ENCODE assay signal across 20 mouse cellular contexts in the genomic region with DNA sequence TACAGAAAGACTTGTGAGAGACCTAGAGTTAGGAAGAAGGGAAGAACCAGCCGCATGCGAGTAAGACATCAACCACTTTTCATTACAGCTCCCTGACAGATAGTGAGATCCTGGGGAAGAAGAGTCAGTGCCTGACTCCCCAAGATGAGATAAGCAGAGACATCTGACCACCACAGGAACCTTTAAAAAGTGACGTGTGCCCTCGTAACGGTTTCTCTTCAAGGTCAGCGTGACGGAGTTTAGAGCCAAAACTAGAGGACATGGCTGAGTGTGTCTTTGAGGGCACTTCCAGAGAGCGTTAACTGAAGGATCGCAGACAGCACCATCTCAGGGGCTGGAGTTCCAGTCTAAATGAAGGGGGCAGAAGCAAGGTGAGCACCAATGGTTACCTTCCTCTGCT.
"Had no signal": no experiment of that assay in that cellular context is flagged by ENCODE, and none has a peak within 500 bp of the region (broad histone marks: within the 10 kb centered on the region; RNA-seq: fewer than 3 reads in every experiment).

No protein-coding gene starts in this region.

- H3K27ac ChIP-seq: hindbrain, embryonic 13.5 days; hindbrain, embryonic 15.5 days; hindbrain, postnatal 0 days; limb, embryonic 13.5 days; limb, embryonic 15.5 days; liver, embryonic 12.5 days; liver, embryonic 14.5 days had no signal

- H3K4me2 ChIP-seq: heart, embryonic 11.5 days; hindbrain, embryonic 13.5 days; hindbrain, embryonic 15.5 days; limb, embryonic 13.5 days; limb, embryonic 15.5 days; liver, embryonic 12.5 days had no signal

- DNase-seq: gastrocnemius, postnatal 14 days; gastrocnemius, postnatal 36 days; heart, adult 18-20 months; heart, postnatal 10 days; kidney, adult 18-20 months; kidney, adult 8-10 months; kidney, postnatal 10 days; kidney, postnatal 36 days; layer of hippocampus, adult 9-11 months; layer of hippocampus, postnatal 36 days; left cerebral cortex, postnatal 4 days had no signal

- H3K9ac ChIP-seq: hindbrain, embryonic 13.5 days; hindbrain, embryonic 15.5 days; limb, embryonic 13.5 days; limb, embryonic 15.5 days; liver, embryonic 12.5 days; liver, embryonic 14.5 days had no signal

- H3K9me3 ChIP-seq: hindbrain, embryonic 13.5 days; hindbrain, embryonic 15.5 days; limb, embryonic 13.5 days; limb, embryonic 15.5 days; liver, embryonic 12.5 days had no signal

- ATAC-seq: hindbrain, postnatal 0 days; intestine, embryonic 16.5 days; liver, embryonic 12.5 days had no signal

- H3K4me1 ChIP-seq: liver, embryonic 12.5 days had no signal

- H3K36me3 ChIP-seq: hindbrain, embryonic 13.5 days; hindbrain, embryonic 15.5 days; limb, embryonic 13.5 days; limb, embryonic 15.5 days; liver, embryonic 12.5 days had no signal

- H3K27me3 ChIP-seq: hindbrain, embryonic 15.5 days; limb, embryonic 13.5 days; limb, embryonic 15.5 days had no signal

- H3K4me3 ChIP-seq: hindbrain, embryonic 13.5 days; hindbrain, embryonic 15.5 days; limb, embryonic 13.5 days; limb, embryonic 15.5 days; liver, embryonic 12.5 days had no signal
